Mouse (Mus musculus) lung, adult 2 months (tissue): ENCODE data around the gene Mtx2.

Experiments
- CTCF ChIP-seq: fragments of 200-500 bp; IDR thresholded peaks from 2 replicates; pipeline ENCODE4 v1.5.1; 2011; ENCODE audit warnings: mild to moderate bottlenecking, low read length, control low read depth; ENCODE audit not compliant: insufficient read depth
- POLR2A ChIP-seq: fragments of 200-500 bp; IDR thresholded peaks from 2 replicates; pipeline ENCODE4 v1.6.1; 2011; ENCODE audit warnings: low read depth, mild to moderate bottlenecking, control low read depth, low read length, borderline replicate concordance; ENCODE audit errors: extremely low read depth

DNA sequence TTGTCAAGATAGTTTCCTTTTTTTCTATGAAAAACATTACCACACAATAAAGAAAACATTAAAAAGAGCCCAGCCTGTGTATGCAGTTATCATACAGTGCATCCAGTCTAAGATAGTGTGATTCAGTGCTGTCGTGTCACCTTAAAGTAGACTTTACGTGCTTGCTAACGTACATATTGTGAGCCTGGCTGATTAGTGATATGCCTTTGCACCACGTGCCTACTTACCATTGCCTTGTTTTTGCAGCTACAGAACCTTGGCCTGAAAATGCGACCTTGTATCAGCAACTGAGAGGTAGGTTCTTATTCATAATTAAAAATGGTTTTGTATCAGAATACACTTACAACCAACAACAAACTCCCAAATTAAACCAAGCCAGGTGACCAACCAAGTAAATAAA lies 21.4 kb downstream of the Mtx2 start:
- TF ChIP-seq CTCF: no peak
- TF ChIP-seq POLR2A: no peak
